ENCODE assay signal across 29 mouse cellular contexts in genomic region chr7:66675800-66676199, GRCm38 (mm10). TPM values are rescaled to one million over a fixed set of nuclear protein-coding genes. Genes with fewer than 3 reads are reported as not detected.
DNase-seq lines count a peak whose midpoint lies in the region; ATAC-seq and TF ChIP-seq lines count a peak whose summit lies in the region.
"Had no signal": no experiment of that assay in that cellular context is flagged by ENCODE, and none has a peak within 500 bp of the region (broad histone marks: within the 10 kb centered on the region; RNA-seq: fewer than 3 reads in every experiment).

No protein-coding gene starts in this region.

- DNase-seq in liver, postnatal 0 days = peak; percentile 24
- no peak for DNase-seq in liver
- DNase-seq: adrenal gland, adult 8-10 months; adrenal gland, postnatal 14 days; adrenal gland, postnatal 36 days; B cell, adult 2 months; cerebellum, adult 11 months; cerebellum, adult 18-20 months; cerebellum, adult 8-10 months; cerebellum, adult 9-11 months; cerebellum, postnatal 14 days; cerebellum, postnatal 36 days; embryo, embryonic 11 days had no signal

- TF ChIP-seq EP300 in liver, postnatal 0 days (IDR thresholded peaks at IDR 0.05; ENCODE audit: low read depth) = no peak

- no peak for TF ChIP-seq CTCF in liver, postnatal 0 days (IDR thresholded peaks at IDR 0.05; ENCODE audit: low read depth)

- no peak overlapping the region for H3K27ac ChIP-seq in liver, postnatal 0 days (ENCODE audit: low read depth)
- H3K27ac ChIP-seq in intestine, embryonic 16.5 days (ENCODE audit: low read length) = no peak overlapping the region
- H3K27ac ChIP-seq in heart, embryonic 12.5 days (ENCODE audit: poor library complexity, severe bottlenecking) = no peak overlapping the region
- no peak overlapping the region for H3K27ac ChIP-seq in forebrain, embryonic 13.5 days
- H3K27ac ChIP-seq: embryonic facial prominence, embryonic 13.5 days; embryonic facial prominence, embryonic 15.5 days; forebrain, embryonic 10.5 days had no signal

- no peaks in the 10 kb centered on the region for H3K9me3 ChIP-seq in liver, postnatal 0 days (ENCODE audit: low read length)
- no peaks in the 10 kb centered on the region for H3K9me3 ChIP-seq in intestine, embryonic 16.5 days (ENCODE audit: control insufficient read depth, low read length)
- no peaks in the 10 kb centered on the region for H3K9me3 ChIP-seq in heart, embryonic 12.5 days (replicated peaks)
- H3K9me3 ChIP-seq in forebrain, embryonic 13.5 days (replicated peaks) = no peaks in the 10 kb centered on the region
- H3K9me3 ChIP-seq: embryonic facial prominence, embryonic 15.5 days; G1E had no signal

- no peak overlapping the region for H3K4me2 ChIP-seq in liver, postnatal 0 days (ENCODE audit: low read depth, low read length)
- H3K4me2 ChIP-seq in intestine, embryonic 16.5 days (ENCODE audit: low read depth, low read length) = no peak overlapping the region
- no peak overlapping the region for H3K4me2 ChIP-seq in heart, embryonic 12.5 days
- H3K4me2 ChIP-seq in forebrain, embryonic 13.5 days = no peak overlapping the region
- H3K4me2 ChIP-seq: embryonic facial prominence, embryonic 13.5 days; embryonic facial prominence, embryonic 15.5 days had no signal

- no peak for ATAC-seq in liver, postnatal 0 days
- peak; percentile 46 to 47; a peak in 2 of 4 replicates for ATAC-seq in hematopoietic stem cell, adult 5-6 weeks (replicated peaks in 1 of 2; ENCODE audit: insufficient read depth in 1 of 2, low FRiP score in 2 of 2, low TSS enrichment in 1 of 2, low read depth in 1 of 2, poor library complexity in 2 of 2, severe bottlenecking in 2 of 2)
- peak; percentile 52; the same call in 1 of the 2 replicates for ATAC-seq in megakaryocyte progenitor cell, adult 5-6 weeks (replicated peaks; ENCODE audit: poor library complexity)
- no peak for ATAC-seq in intestine, embryonic 16.5 days
- no peak for ATAC-seq in heart, embryonic 12.5 days (ENCODE audit: insufficient number of reproducible peaks, low FRiP score)
- no peak for ATAC-seq in forebrain, embryonic 13.5 days
- ATAC-seq: activated CD4-positive, CD25-positive, alpha-beta regulatory T cell, adult 4 months; CD4-positive, CD25-positive, alpha-beta regulatory T cell, adult 4 months; forebrain, embryonic 14.5 days; forebrain, embryonic 16.5 days; Patski had no signal

- H3K27me3 ChIP-seq in liver, postnatal 0 days (ENCODE audit: insufficient read depth, low read length) = no peaks in the 10 kb centered on the region
- H3K27me3 ChIP-seq in intestine, embryonic 16.5 days (replicated peaks; ENCODE audit: control insufficient read depth, insufficient read depth, low read length) = no peaks in the 10 kb centered on the region
- H3K27me3 ChIP-seq in heart, embryonic 12.5 days (replicated peaks) = no peaks in the 10 kb centered on the region
- no peaks in the 10 kb centered on the region for H3K27me3 ChIP-seq in forebrain, embryonic 13.5 days
- H3K27me3 ChIP-seq: CH12.LX; embryonic facial prominence, embryonic 13.5 days; embryonic facial prominence, embryonic 15.5 days; Patski had no signal

- peaks cover 59% of the 10 kb centered on the region for H3K36me3 ChIP-seq in liver, postnatal 0 days (replicated peaks; ENCODE audit: insufficient read depth, low read length)
- H3K36me3 ChIP-seq in intestine, embryonic 16.5 days (ENCODE audit: control insufficient read depth, insufficient read depth, low read length) = peaks cover 22% of the 10 kb centered on the region
- H3K36me3 ChIP-seq in heart, embryonic 12.5 days = peaks cover 85% of the 10 kb centered on the region
- H3K36me3 ChIP-seq in forebrain, embryonic 13.5 days (ENCODE audit: poor library complexity, severe bottlenecking) = peaks cover 95% of the 10 kb centered on the region

- no peaks in the 10 kb centered on the region for H3K4me1 ChIP-seq in liver, postnatal 0 days (ENCODE audit: insufficient read depth)
- no peaks in the 10 kb centered on the region for H3K4me1 ChIP-seq in intestine, embryonic 16.5 days (ENCODE audit: control insufficient read depth, insufficient read depth, low read length)
- peaks cover 7% of the 10 kb centered on the region for H3K4me1 ChIP-seq in heart, embryonic 12.5 days (replicated peaks)
- no peaks in the 10 kb centered on the region for H3K4me1 ChIP-seq in forebrain, embryonic 13.5 days
- H3K4me1 ChIP-seq: embryonic facial prominence, embryonic 13.5 days; embryonic facial prominence, embryonic 15.5 days; forebrain, embryonic 10.5 days had no signal

- 69% methylated on average over 2 of the region's 2 CpGs for WGBS in liver, postnatal 0 days (ENCODE audit: insufficient replicate concordance)
- 90% methylated on average over 2 of the region's 2 CpGs for WGBS in intestine, embryonic 16.5 days
- 86% methylated on average over 2 of the region's 2 CpGs for WGBS in heart, embryonic 12.5 days
- 94% methylated on average over 2 of the region's 2 CpGs for WGBS in forebrain, embryonic 13.5 days

- H3K9ac ChIP-seq in liver, postnatal 0 days (replicated peaks) = no peak overlapping the region
- H3K9ac ChIP-seq in intestine, embryonic 16.5 days (ENCODE audit: low read depth, low read length) = no peak overlapping the region
- H3K9ac ChIP-seq in heart, embryonic 12.5 days = no peak overlapping the region
- no peak overlapping the region for H3K9ac ChIP-seq in forebrain, embryonic 13.5 days
- H3K9ac ChIP-seq: embryonic facial prominence, embryonic 13.5 days; embryonic facial prominence, embryonic 15.5 days had no signal

- no peak overlapping the region for H3K4me3 ChIP-seq in liver, postnatal 0 days (ENCODE audit: low read depth, low read length)
- no peak overlapping the region for H3K4me3 ChIP-seq in intestine, embryonic 16.5 days (ENCODE audit: low read length)
- H3K4me3 ChIP-seq in heart, embryonic 12.5 days = no peak overlapping the region
- H3K4me3 ChIP-seq in forebrain, embryonic 13.5 days = no peak overlapping the region
- H3K4me3 ChIP-seq: embryonic facial prominence, embryonic 13.5 days; embryonic facial prominence, embryonic 15.5 days; erythroblast, embryonic 14.5 days; forebrain, embryonic 10.5 days had no signal

RNA-seq across cellular contexts. Expression of gene Asb7, which starts 13.6 kb away (rescaled TPM):
- 3.5 and 3.8 TPM in 2 replicates for polyA plus RNA-seq in liver, postnatal 0 days (2015; fragmentation: Nextera tagmentation; extraction: Ambion mirVana)
- total RNA-seq in hematopoietic stem cell, adult 5-6 weeks (2017) = 12.3 and 17.8 TPM in 2 replicates
- total RNA-seq in megakaryocyte progenitor cell, adult 5-6 weeks (2015) = 11.5 and 16.6 TPM in 2 replicates
- total RNA-seq in megakaryocyte progenitor cell, adult 5-6 weeks (2017) = 8.7 and 8.9 TPM in 2 replicates
- polyA plus RNA-seq in intestine, embryonic 16.5 days (2015; fragmentation: Nextera tagmentation; extraction: Ambion mirVana) = 10.2 and 10.3 TPM in 2 replicates
- polyA plus RNA-seq in heart, embryonic 12.5 days (2016; fragmentation: Nextera tagmentation; extraction: Ambion mirVana) = 14.2 and 14.6 TPM in 2 replicates
- 16.1 and 16.8 TPM in 2 replicates for polyA plus RNA-seq in forebrain, embryonic 13.5 days (2015; fragmentation: Nextera tagmentation; extraction: Ambion mirVana)

RNA-seq across cellular contexts. Expression of gene Lins1, which starts 13.9 kb away (rescaled TPM):
- 2.5 and 2.6 TPM in 2 replicates for polyA plus RNA-seq in liver, postnatal 0 days (2015; fragmentation: Nextera tagmentation; extraction: Ambion mirVana)
- total RNA-seq in hematopoietic stem cell, adult 5-6 weeks (2017) = 11.9 and 16.1 TPM in 2 replicates
- 8.0 and 14.0 TPM in 2 replicates for total RNA-seq in megakaryocyte progenitor cell, adult 5-6 weeks (2015)
- 4.2 and 15.9 TPM in 2 replicates for total RNA-seq in megakaryocyte progenitor cell, adult 5-6 weeks (2017)
- 10.7 and 11.1 TPM in 2 replicates for polyA plus RNA-seq in intestine, embryonic 16.5 days (2015; fragmentation: Nextera tagmentation; extraction: Ambion mirVana)
- polyA plus RNA-seq in heart, embryonic 12.5 days (2016; fragmentation: Nextera tagmentation; extraction: Ambion mirVana) = 13.2 and 13.9 TPM in 2 replicates
- polyA plus RNA-seq in forebrain, embryonic 13.5 days (2015; fragmentation: Nextera tagmentation; extraction: Ambion mirVana) = 16.9 and 22.7 TPM in 2 replicates

Comparison
In these comparisons a context has a peak if more than half of its experiments do, and no peak if none do; other contexts are left out.
1. ATAC-seq: peak in hematopoietic stem cell, adult 5-6 weeks (2 of 2) and megakaryocyte progenitor cell, adult 5-6 weeks (single experiment); none in liver, postnatal 0 days (single experiment), intestine, embryonic 16.5 days (single experiment), heart, embryonic 12.5 days (single experiment) and forebrain, embryonic 13.5 days (single experiment).